Mouse (Mus musculus) thymus, adult 18-20 months (tissue): ENCODE results near the gene Gba2.
"Not testable (repeated sequence)": the region's sequence is repeated elsewhere in the genome, so short reads cannot be mapped to it uniquely, and the experiment has no call there.

ENCODE experiments used
- DNase-seq, 2 experiments: peaks; one replicate each; pipeline ENCODE4 v3.0.0; 2022; ENCODE audit warnings: mixed read lengths in 2 of 2

Gene Gba2

DNA sequence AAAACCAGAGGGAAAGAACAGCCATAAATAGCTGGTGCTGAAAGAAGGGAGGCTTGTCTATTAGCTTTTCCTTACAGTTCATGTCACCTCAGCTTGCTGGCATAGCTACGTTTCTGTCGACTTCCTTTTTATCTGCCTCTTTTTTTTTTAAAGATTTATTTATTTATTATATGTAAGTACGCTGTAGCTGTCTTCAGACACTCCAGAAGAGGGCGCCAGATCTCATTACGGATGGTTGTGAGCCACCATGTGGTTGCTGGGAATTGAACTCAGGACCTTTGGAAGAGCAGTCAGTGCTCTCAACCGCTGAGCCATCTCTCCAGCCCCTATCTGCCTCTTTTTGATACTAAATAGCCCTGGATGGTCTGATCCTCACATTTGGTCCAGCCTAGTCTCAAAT, 26.8 kb downstream of the Gba2 start:
- not testable (repeated sequence) for DNase-seq

DNA sequence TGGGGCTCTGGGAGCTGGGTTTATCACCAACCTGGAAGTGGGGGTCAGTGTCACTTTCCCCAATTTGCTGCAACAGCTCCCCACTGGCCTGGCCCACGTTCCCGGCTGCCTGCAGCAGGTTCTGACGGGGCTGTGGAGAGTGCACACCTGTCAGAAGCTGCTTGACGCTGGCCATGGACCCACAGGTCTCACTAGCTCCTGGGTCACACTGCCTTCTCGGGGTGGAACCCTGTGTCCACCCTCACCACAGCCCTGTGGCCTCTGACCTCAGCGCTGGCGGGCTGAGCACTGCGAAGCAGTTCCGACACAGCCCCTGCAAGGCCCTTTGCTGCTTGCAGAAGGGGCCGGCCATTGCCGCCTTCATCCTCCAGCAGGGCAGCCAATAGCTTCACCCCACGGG, 29.6 kb downstream of the Gba2 start:
- DNase-seq, result no peak

DNA sequence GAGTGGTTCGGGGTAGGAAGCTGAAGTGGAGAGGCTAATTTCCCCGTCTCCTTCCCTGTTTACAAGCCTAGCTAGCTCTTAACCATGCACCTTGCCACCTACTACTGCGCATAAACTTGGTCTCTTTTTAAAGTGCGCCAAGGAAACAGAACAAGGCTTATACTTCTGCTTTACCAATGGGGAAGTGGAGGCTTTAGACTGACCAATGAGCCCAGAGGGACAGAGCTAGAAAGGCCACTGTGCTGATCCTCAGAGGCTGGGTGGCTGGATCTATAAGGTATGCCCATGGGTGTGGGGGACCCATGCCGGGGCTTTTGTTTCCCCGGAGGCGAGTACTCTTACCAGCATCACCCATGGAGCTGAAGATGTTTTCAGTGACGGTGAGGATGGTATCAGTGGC, 31.5 kb downstream of the Gba2 start:
- DNase-seq, result no peak

DNA sequence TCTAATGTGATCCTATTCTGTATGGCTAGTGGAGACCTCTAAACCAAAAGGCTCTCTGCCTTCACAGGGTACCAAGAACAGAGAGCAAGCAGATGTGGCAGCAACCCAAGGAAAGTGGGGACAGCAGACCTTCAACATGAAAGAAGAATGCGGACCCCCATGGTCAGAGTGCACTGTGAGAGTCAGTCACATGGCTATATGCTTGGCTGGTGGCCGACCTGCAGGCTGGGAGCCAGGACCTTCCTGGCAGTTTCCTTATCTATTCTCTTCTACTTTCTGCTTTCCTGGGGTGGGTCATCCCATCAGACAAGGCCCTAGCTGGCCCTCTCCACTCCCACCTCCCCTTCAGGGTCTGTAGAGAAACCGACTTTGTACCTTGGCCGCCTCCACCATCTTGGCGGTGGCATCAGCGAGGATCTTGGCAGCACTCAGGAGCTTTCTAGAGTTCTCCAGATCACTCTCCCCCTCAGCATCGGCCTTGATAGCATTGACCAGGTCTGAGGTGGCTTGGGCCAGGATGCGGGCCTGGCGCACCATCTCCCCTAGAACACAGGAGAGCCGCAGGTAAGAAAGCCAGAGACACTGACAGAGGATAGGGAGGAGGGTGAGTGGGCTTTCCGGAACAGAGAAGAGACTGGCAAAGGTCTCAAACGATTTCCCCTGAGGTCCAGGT, 32.2 kb downstream of the Gba2 start:
- no peak for DNase-seq

DNA sequence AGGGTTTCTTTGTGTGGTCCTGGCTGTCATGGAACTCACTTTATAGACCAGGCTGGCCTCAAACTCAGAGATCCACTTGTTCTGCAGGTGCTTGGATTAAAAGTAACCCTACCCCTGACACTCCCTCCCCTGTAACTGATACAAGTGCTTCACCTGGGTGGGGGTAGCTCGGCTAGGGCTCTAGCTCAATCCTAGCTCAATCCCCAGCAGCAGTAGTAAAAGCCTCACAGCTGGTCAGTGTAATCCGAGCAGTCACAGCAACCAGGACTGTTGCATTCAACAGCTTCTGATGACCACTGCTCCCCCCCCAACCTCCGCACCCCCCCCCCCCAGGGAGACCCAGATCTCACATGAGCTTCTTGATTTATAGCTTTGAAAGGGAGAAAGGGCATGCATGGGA, 36.6 kb downstream of the Gba2 start:
- DNase-seq, result no peak

DNA sequence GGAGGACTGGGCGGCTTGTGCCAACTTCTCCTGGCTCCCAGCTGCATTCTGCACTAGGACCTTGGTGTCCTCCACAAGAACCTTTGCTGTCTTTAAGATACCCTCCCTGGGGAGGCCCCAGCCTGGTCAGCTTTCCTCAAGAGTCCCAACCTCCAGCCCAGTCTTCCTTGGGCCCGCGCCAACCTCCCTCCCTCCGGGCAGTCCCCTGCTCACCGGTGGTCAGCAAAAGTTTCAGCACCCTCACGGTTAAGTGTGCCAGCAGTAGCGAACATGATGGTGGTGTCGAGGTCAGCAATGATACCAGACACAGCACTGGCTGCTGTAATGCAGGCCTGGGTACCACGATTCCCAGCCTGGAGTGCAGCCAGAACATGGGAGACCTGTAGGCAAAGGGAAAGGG, 42.6 kb downstream of the Gba2 start:
- DNase-seq, result no peak

DNA sequence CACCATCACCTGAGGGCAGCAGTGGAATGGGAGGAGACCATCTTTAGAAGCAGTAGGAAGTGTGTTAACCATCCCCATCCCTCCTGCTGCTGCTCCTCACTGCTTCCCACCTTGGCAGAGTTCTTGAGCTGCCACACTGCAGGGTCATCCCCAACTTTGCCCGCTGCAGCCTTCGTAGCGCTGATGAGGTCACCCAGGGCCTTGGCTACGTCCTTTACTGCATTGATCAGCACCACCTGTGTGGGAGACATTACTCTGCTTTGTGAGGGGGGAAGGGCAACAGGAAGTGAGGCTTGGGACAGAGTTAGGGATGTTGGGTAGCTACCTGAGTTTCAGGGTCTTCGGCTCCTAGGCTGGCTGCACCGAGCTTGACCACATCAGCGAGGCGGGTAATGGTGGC, 43.0 kb downstream of the Gba2 start:
- DNase-seq, result no peak

DNA sequence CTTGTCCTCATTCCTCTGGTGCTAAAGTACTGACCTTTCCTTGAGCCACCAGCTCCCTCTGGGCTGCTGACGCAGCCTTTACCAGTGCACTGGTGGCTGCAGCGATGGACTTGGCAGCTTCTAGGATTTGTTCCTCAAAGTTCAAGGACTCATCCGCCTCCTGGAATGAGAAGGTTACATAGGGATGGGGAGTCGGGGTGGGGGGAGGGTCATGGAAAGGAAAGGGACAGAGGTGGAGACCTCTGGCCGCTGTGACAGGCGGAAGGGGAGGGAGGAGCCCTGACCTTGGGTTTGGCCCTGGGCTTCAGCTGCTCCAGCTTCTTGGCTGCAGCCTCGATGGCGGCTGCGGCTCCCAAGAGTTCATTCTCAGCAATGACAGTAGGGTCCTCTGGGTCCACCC, 45.4 kb downstream of the Gba2 start:
- no peak for DNase-seq

DNA sequence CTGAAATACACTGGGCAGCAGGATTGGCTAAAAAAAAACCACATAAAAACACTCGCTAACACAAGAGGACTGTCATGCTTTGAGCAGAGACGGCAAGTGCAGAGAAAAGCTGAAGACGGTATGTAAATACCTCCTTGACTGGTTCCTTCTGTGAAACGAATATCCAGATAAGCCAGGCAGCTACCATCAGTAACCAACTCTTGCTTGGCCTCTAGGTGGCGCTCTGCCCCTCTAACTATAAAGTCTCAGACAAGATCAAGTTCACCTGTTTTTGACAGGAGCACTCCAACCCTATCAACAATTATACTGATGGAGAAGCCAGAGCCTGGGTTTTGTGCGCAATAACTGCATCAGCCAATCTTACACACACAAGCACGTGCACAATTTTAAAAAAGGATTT, 48.1 kb downstream of the Gba2 start:
- DNase-seq, result peak; percentile 39 to 57

DNA sequence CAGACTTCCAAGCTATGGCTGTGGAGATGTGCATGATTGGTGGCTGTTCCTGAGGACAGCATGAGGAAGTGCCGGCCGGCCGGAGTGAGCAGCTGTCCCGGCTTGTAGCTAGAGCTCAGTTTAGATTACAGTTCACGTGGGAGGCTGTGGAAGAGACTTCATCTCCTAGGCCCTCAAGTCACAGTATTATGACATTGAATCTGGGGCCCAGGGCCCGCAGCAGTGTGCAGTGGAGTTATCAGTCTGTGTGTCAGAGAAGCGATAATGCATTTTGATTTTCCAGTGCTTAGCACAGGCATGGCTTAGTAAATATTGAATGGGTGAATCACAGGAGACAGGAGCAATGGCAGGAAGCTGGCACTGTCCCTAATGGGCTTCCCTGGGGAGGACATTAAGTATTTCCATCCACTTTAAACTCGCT, 48.6 kb downstream of the Gba2 start:
- DNase-seq, result no peak

DNA sequence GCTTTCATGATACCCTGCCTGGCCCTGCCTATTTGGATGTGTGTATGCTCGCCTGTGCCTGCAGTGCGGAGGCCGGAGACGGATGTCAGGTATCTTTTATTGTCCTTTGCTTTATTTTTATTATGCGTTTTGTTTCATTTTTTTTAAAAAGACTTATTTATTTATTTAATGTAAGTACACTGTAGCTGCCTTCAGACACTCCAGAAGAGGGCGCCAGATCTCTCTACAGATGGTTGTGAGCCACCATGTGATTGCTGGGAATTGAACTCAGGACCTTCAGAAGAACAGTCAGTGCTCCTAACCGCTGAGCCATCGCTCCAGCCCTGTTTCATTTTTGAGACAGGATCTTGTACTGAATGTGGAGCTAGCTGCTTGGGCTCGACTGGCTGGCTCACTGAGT, 50.2 kb downstream of the Gba2 start:
- no peak for DNase-seq

DNA sequence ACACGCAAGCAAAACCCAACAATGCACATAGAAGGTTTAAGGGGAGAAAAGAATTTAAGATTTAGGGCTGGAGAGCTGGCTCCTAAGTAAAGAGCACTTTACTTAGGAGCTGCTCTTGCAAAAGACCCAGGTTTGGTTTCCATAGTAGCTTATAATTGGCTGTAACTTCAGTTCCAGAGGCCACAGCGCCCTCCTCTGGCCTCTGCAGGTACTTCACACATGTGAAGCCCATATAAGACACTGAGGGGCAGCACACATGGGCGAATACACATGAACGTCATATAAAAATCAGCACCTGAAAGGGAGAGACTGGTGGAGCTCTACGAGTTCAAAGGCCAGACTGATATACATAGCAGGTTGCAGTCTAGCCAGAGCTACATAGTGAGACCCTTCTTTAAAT, 50.8 kb downstream of the Gba2 start:
- DNase-seq, result no peak

DNA sequence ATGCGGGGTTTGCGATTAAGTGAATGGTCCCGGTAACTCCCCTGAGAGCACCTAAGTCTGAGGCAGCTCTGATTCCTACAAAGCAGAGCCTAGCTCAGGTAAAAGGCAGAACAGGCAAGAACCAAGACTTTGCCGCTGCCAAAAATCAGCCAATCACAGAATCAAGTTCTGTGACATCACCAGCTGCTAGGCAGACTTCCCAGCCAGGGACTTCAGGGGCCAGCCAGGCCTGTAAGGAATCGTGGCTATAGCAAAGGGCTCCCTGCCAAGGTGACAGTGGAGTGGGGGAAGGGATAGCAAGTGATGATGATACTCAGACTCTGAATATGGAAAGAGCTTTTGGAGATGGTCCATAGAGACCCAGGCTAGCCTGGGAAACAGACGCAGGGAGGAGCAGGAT, 58.7 kb downstream of the Gba2 start:
- peak; percentile 47 to 63 for DNase-seq

DNA sequence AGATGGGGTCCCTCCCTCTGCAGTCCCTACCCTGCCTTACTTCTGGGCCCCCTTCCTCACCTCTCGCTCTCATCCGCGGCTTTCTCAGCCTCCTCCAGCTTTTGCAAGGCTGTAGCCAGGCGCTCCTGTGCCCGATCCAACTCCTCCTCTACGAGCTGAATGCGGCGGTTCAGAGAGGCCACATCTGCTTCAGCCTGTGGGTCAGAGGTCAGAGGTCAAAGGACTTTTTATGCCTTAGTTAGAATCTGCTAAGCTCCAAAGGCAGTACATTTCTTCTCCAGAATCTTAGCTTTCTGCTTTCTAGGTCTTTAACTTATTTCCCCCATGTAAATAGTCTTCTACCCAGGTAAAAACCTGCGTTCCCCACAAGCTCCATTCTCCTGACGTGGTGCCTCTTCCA, 59.1 kb downstream of the Gba2 start:
- no peak for DNase-seq
